Mouse (Mus musculus) ES-E14 (cell line): ENCODE data around the gene Phykpl. TPM values are rescaled to one million over a fixed set of nuclear protein-coding genes. Genes with fewer than 3 reads are reported as not detected.

Source experiments
- DNase-seq: peaks from one replicate; pipeline ENCODE4 v3.0.0-alpha.2; 2013; ENCODE audit warnings: low read depth, low spot score
- H3K27ac ChIP-seq: 2 replicates; pipeline ENCODE4 v1.5.1; 2012; ENCODE audit warnings: low read depth, mild to moderate bottlenecking, low read length, moderate library complexity, mixed read lengths; ENCODE audit not compliant: poor library complexity, insufficient read depth, severe bottlenecking
- H3K36me3 ChIP-seq: 2 replicates; pipeline ENCODE4 v1.6.1; 2012; ENCODE audit warnings: mild to moderate bottlenecking, low read length, moderate library complexity, mixed read lengths; ENCODE audit not compliant: control insufficient read depth, poor library complexity, insufficient read depth, severe bottlenecking
- H3K4me1 ChIP-seq, 2 experiments: fragments of 150-350 bp in 1 of 2; sonication (generic) in 1 of 2; 2 replicates each; pipeline ENCODE4 v1.6.1; 2012; ENCODE audit warnings: low read length in 2 of 2, mild to moderate bottlenecking in 1 of 2, mixed read lengths in 1 of 2; ENCODE audit not compliant: control insufficient read depth in 2 of 2, insufficient read depth in 2 of 2, poor library complexity in 1 of 2
- H3K4me3 ChIP-seq, 2 experiments: fragments of 150-350 bp in 1 of 2; sonication (generic) in 1 of 2; 2 replicates each; pipeline ENCODE4 v1.5.1; 2012; ENCODE audit warnings: low read length in 2 of 2, low read depth in 1 of 2, mild to moderate bottlenecking in 1 of 2, mixed read lengths in 1 of 2; ENCODE audit not compliant: insufficient read depth in 1 of 2, poor library complexity in 1 of 2, severe bottlenecking in 1 of 2
- H3K9ac ChIP-seq: 2 replicates; pipeline ENCODE4 v1.6.1; 2012; ENCODE audit warnings: low read depth, mild to moderate bottlenecking, low read length, mixed read lengths; ENCODE audit not compliant: poor library complexity, insufficient read depth, severe bottlenecking
- H3K9me3 ChIP-seq: fragments of 150-350 bp; sonication (generic); 2 replicates; pipeline ENCODE4 v1.6.1; 2012; ENCODE audit warnings: low read depth, mild to moderate bottlenecking, low read length; ENCODE audit not compliant: control insufficient read depth, insufficient read depth
- CHD2 ChIP-seq: IDR thresholded peaks from 2 replicates; pipeline ENCODE4 v1.6.1; 2014; ENCODE audit warnings: mild to moderate bottlenecking, low read depth, low read length, inconsistent platforms
- HCFC1 ChIP-seq: IDR thresholded peaks from 2 replicates; pipeline ENCODE4 v1.6.1; 2012; ENCODE audit warnings: low read length, inconsistent platforms, borderline replicate concordance; ENCODE audit not compliant: insufficient read depth
- MAFK ChIP-seq: IDR thresholded peaks from 2 replicates; pipeline ENCODE4 v1.6.1; 2014; ENCODE audit warnings: mild to moderate bottlenecking, low read depth, low read length, inconsistent platforms; ENCODE audit not compliant: insufficient read depth
- ZC3H11A ChIP-seq: IDR thresholded peaks from 2 replicates; pipeline ENCODE4 v1.6.1; 2012; ENCODE audit warnings: low read depth, mild to moderate bottlenecking, inconsistent platforms, low read length, borderline replicate concordance
- ZNF384 ChIP-seq: IDR thresholded peaks from 2 replicates; pipeline ENCODE4 v1.6.1; 2012; ENCODE audit warnings: low read depth, low read length, inconsistent platforms
- in situ Hi-C, 2 experiments: fragments of 600-800 bp; cut with MboI; formaldehyde crosslinking; loops; one replicate each; pipeline ENCODE4 v1.15.1; 2025; ENCODE audit warnings: low sequenced_read_pairs in 2 of 2, inconsistent platforms in 1 of 2; ENCODE audit not compliant: unreplicated experiment in 2 of 2
- total RNA-seq: library from RNA; depleted of rRNA; stranded (reverse); fragments of 300-350 nt; gene quantifications from 2 replicates; pipeline ENCODE4 v1.2.3, GENCODE M21; 2012

Phykpl gene
- total RNA-seq, 1 experiment: 23.4 TPM

- H3K4me1 ChIP-seq: peaks cover 0 to 10% of the 10 kb centered on the region in 2 experiments; a peak in 1 of 4 replicates
- no peak overlapping the region for H3K27ac ChIP-seq
- TF ChIP-seq HCFC1 (no peak), ZC3H11A (no peak), MAFK (no peak), CHD2 (no peak), ZNF384 (no peak)
- H3K4me3 ChIP-seq: no peak overlapping the region
- DNase-seq: no peak
- peaks cover 14% of the 10 kb centered on the region; the same call in 1 of the 2 replicates for H3K36me3 ChIP-seq
- no peak overlapping the region for H3K9ac ChIP-seq
- H3K9me3 ChIP-seq: no peaks in the 10 kb centered on the region
- in situ Hi-C loops: no loop called here
Observed at GRCm38 (mm10) chr11:51586411-51586810, 1.9 kb downstream of the Phykpl start.

DNA sequence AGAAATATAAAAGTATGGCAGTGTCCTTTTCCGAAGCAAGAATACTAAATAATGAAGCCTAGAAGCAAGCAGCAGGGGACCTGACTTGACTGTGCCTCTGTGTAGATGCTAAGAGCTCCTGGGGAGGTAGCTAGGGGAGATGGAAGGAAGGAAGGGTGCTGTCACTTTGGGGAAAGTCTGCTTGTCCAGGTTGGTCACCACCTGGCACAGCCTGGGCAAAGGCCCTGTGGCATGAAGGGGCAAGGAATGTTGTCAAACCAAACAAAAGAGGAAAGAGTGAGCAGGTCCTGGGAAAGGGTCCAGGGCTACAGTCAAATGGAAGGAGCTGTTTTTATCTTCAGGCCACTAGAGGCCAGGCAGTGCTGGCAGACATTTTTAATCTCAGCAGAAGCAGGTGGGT, 2.5 kb downstream of the Phykpl start:
- H3K36me3 ChIP-seq: peaks cover 18% of the 10 kb centered on the region
- no peak overlapping the region for H3K27ac ChIP-seq
- no peak overlapping the region for H3K4me3 ChIP-seq
- no peaks in the 10 kb centered on the region for H3K9me3 ChIP-seq
- H3K4me1 ChIP-seq: peaks cover 0 to 13% of the 10 kb centered on the region in 2 experiments; a peak in 1 of 4 replicates
- in situ Hi-C loops: no loop called here
- H3K9ac ChIP-seq: no peak overlapping the region
- TF ChIP-seq CHD2: no peak
- no peak for TF ChIP-seq HCFC1
- TF ChIP-seq ZC3H11A: no peak
- TF ChIP-seq ZNF384: no peak
- no peak for TF ChIP-seq MAFK
- no peak for DNase-seq

GRCm38 (mm10) chr11:51588833-51589232, 4.3 kb downstream of the Phykpl start:
- Histone ChIP-seq H3K4me3 (no peak overlapping the region), H3K4me1 (peaks cover 0 to 10% of the 10 kb centered on the region in 2 experiments; a peak in 1 of 4 replicates), H3K27ac (no peak overlapping the region), H3K36me3 (peaks cover 31% of the 10 kb centered on the region), H3K9ac (no peak overlapping the region), H3K9me3 (no peaks in the 10 kb centered on the region)
- DNase-seq: no peak
- TF ChIP-seq CHD2 (no peak), ZC3H11A (no peak), MAFK (no peak), HCFC1 (no peak), ZNF384 (no peak)
- in situ Hi-C loops: no loop called here

DNA sequence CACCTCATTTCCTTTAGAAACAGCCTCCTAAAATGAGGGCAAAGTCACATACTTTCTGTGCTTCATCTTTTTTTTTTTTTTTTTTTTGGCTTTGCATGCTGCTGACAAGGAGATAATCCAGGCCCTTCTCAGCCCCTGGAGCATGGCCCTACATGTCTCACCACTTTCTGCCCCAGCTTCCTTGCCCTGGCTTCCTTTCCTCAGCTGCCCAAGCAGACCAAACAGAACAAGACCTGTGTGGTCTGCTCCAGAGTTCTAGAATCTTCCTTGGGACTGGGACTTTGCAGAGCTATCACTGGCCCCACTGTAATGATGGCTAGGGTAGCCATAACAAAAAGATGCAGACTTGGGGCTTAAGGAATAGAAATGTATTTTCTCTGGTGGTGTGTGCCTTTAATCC, 5.4 kb downstream of the Phykpl start:
- in situ Hi-C loops: no loop called here
- H3K27ac ChIP-seq: no peak overlapping the region
- peaks cover 41% of the 10 kb centered on the region for H3K36me3 ChIP-seq
- 0 out of 2 replicates have a peak, but pooled peaks have one; percentile 35 for TF ChIP-seq ZNF384
- no peak for TF ChIP-seq CHD2
- DNase-seq: no peak
- H3K9ac ChIP-seq: no peak overlapping the region
- no peak overlapping the region for H3K4me3 ChIP-seq
- H3K9me3 ChIP-seq: no peaks in the 10 kb centered on the region
- H3K4me1 ChIP-seq: peaks cover 0 to 10% of the 10 kb centered on the region in 2 experiments; a peak in 1 of 4 replicates

- no peak overlapping the region for H3K4me3 ChIP-seq
- H3K36me3 ChIP-seq: peaks cover 42% of the 10 kb centered on the region
- no peaks in the 10 kb centered on the region for H3K9me3 ChIP-seq
- H3K27ac ChIP-seq: no peak overlapping the region
- in situ Hi-C loops: no loop called here
- no peak overlapping the region for H3K9ac ChIP-seq
- no peak for TF ChIP-seq HCFC1
- no peak for TF ChIP-seq ZNF384
- no peak for TF ChIP-seq ZC3H11A
- TF ChIP-seq MAFK: no peak
- TF ChIP-seq CHD2: no peak
- DNase-seq: no peak
- peaks cover 0 to 4% of the 10 kb centered on the region in 2 experiments; a peak in 2 of 4 replicates for H3K4me1 ChIP-seq
Observed at GRCm38 (mm10) chr11:51591168-51591567, 6.6 kb downstream of the Phykpl start.
